Mouse (Mus musculus): ENCODE data around the gene Rabggtb. TPM values are rescaled to one million over a fixed set of nuclear protein-coding genes. Genes with fewer than 3 reads are reported as not detected.

The Rabggtb gene
- polyA plus RNA-seq, 1 experiment from 2014 or later, result 52.3 TPM

- H3K27ac ChIP-seq (replicated peaks; ENCODE audit: low read depth, low read length), result peak within 1 kb of the TSS; percentile 72
- no peaks in the 10 kb centered on the region for H3K27me3 ChIP-seq (ENCODE audit: control insufficient read depth, insufficient read depth, low read length)
- H3K4me2 ChIP-seq (ENCODE audit: low read length), result peak within 1 kb of the TSS; percentile 80
- no peaks in the 10 kb centered on the region for H3K36me3 ChIP-seq (ENCODE audit: control insufficient read depth, insufficient read depth, low read length)
- H3K4me1 ChIP-seq (ENCODE audit: control insufficient read depth, insufficient read depth, low read length), result 0 out of 2 replicates have a peak, but pooled peaks cover 18% of the 10 kb centered on the region
- WGBS, result under 1% methylated on average over 41 of the region's 41 CpGs
- no peaks in the 10 kb centered on the region for H3K9me3 ChIP-seq (ENCODE audit: control insufficient read depth, low read length)
- ATAC-seq (ENCODE audit: low FRiP score, low TSS enrichment) (peak; percentile 95), DNase-seq (peak; percentile 97)
- peak within 1 kb of the TSS; percentile 65 for H3K4me3 ChIP-seq (replicated peaks; ENCODE audit: low read depth, low read length)
- peak within 1 kb of the TSS; percentile 76 for H3K9ac ChIP-seq (replicated peaks; ENCODE audit: low read length)
Observed at GRCm38 (mm10) chr3:153944335-153944990, 31.7 kb upstream of the Rabggtb start, which contains the start of gene Acadm. Gene Acadm (minus strand): TSS chr3:153944632.

- Histone ChIP-seq H3K4me1 (ENCODE audit: control insufficient read depth, insufficient read depth, low read length) (0 out of 2 replicates have a peak, but pooled peaks cover 18% of the 10 kb centered on the region), H3K9me3 (ENCODE audit: control insufficient read depth, low read length) (no peaks in the 10 kb centered on the region), H3K27ac (replicated peaks; ENCODE audit: low read depth, low read length) (peak overlapping the region; percentile 72), H3K4me2 (ENCODE audit: low read length) (peak overlapping the region; percentile 80), H3K27me3 (ENCODE audit: control insufficient read depth, insufficient read depth, low read length) (no peaks in the 10 kb centered on the region), H3K4me3 (replicated peaks; ENCODE audit: low read depth, low read length) (peak overlapping the region; percentile 65), H3K36me3 (ENCODE audit: control insufficient read depth, insufficient read depth, low read length) (no peaks in the 10 kb centered on the region), H3K9ac (replicated peaks; ENCODE audit: low read length) (peak overlapping the region; percentile 76)
- ATAC-seq (ENCODE audit: low FRiP score, low TSS enrichment), result no peak; the same call in 1 of the 2 replicates
- WGBS, result under 1% methylated on average over 19 of the region's 19 CpGs
- DNase-seq, result no peak
Observed at GRCm38 (mm10) chr3:153943901-153944334, 31.1 kb upstream of the Rabggtb start.

- Histone ChIP-seq H3K9ac (replicated peaks; ENCODE audit: low read length) (no peak overlapping the region; the same call in 1 of the 2 replicates), H3K4me3 (replicated peaks; ENCODE audit: low read depth, low read length) (peak overlapping the region; percentile 65), H3K36me3 (ENCODE audit: control insufficient read depth, insufficient read depth, low read length) (0 out of 2 replicates have a peak, but pooled peaks cover 2% of the 10 kb centered on the region), H3K4me2 (ENCODE audit: low read length) (peak overlapping the region; percentile 80), H3K9me3 (ENCODE audit: control insufficient read depth, low read length) (no peaks in the 10 kb centered on the region), H3K27me3 (ENCODE audit: control insufficient read depth, insufficient read depth, low read length) (no peaks in the 10 kb centered on the region), H3K27ac (replicated peaks; ENCODE audit: low read depth, low read length) (no peak overlapping the region), H3K4me1 (ENCODE audit: control insufficient read depth, insufficient read depth, low read length) (0 out of 2 replicates have a peak, but pooled peaks cover 18% of the 10 kb centered on the region)
- DNase-seq (peak; percentile 70), ATAC-seq (ENCODE audit: low FRiP score, low TSS enrichment) (no peak)
- 30% methylated on average over 12 of the region's 12 CpGs for WGBS
Observed at GRCm38 (mm10) chr3:153943003-153943640, 30.3 kb upstream of the Rabggtb start.

DNA sequence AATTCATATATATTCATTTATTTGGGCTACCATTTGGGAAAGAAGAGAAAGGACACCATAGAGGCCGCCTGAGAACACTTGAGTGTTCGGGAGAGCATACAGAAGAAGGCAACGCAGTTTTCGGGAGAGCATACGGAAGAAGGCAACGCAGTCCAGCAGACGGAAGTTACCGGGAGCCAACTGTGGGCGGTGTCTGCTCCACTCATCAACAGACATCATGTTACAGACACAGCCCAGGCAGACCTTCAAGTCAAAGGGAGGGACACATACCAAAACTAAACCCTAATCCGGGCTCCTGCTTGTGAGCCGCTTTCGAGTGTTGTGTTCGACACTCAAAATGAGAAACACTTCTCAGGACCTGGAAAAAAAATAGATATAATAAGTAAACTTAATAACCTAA, 28.8 kb upstream of the Rabggtb start:
- H3K9me3 ChIP-seq (ENCODE audit: control insufficient read depth, low read length), result no peaks in the 10 kb centered on the region
- no peaks in the 10 kb centered on the region for H3K27me3 ChIP-seq (ENCODE audit: control insufficient read depth, insufficient read depth, low read length)
- no peak overlapping the region for H3K9ac ChIP-seq (replicated peaks; ENCODE audit: low read length)
- no peak for ATAC-seq (ENCODE audit: low FRiP score, low TSS enrichment)
- WGBS, result 95% methylated on average over 13 of the region's 13 CpGs
- no peak overlapping the region for H3K27ac ChIP-seq (replicated peaks; ENCODE audit: low read depth, low read length)
- H3K36me3 ChIP-seq (ENCODE audit: control insufficient read depth, insufficient read depth, low read length), result peaks cover 11% of the 10 kb centered on the region
- DNase-seq, result no peak
- H3K4me2 ChIP-seq (ENCODE audit: low read length), result no peak overlapping the region
- no peak overlapping the region for H3K4me3 ChIP-seq (replicated peaks; ENCODE audit: low read depth, low read length)
- 0 out of 2 replicates have a peak, but pooled peaks cover 18% of the 10 kb centered on the region for H3K4me1 ChIP-seq (ENCODE audit: control insufficient read depth, insufficient read depth, low read length)

GRCm38 (mm10) chr3:153940486-153940885, 27.7 kb upstream of the Rabggtb start:
- H3K4me3 ChIP-seq (replicated peaks; ENCODE audit: low read depth, low read length), result no peak overlapping the region
- no peak overlapping the region for H3K27ac ChIP-seq (replicated peaks; ENCODE audit: low read depth, low read length)
- H3K9me3 ChIP-seq (ENCODE audit: control insufficient read depth, low read length), result no peaks in the 10 kb centered on the region
- no peak for DNase-seq
- ATAC-seq (ENCODE audit: low FRiP score, low TSS enrichment), result no peak
- H3K4me1 ChIP-seq (ENCODE audit: control insufficient read depth, insufficient read depth, low read length), result 0 out of 2 replicates have a peak, but pooled peaks cover 18% of the 10 kb centered on the region
- no peak overlapping the region for H3K4me2 ChIP-seq (ENCODE audit: low read length)
- no peaks in the 10 kb centered on the region for H3K27me3 ChIP-seq (ENCODE audit: control insufficient read depth, insufficient read depth, low read length)
- H3K36me3 ChIP-seq (ENCODE audit: control insufficient read depth, insufficient read depth, low read length), result peaks cover 16% of the 10 kb centered on the region
- H3K9ac ChIP-seq (replicated peaks; ENCODE audit: low read length), result no peak overlapping the region
- WGBS, result 94% methylated on average over 9 of the region's 9 CpGs

DNA sequence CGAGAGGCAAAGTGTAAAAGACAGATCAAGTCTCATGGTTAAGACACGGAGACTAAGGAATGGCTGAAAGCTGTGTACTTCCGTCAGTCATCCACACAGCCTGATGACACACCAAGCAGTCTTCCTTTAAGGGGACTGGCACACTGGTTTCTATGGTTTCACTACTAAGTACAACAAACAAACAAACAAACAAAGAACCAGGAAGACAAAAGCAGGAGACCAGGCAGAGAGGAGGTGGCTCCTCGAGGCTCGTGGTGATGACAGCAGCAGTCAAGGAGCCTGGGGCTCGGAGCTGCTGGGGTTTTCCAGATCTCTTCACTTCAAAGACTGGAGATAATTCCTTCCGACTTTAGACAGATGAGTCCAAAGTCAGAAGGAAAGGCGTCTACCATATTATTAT, 27.2 kb upstream of the Rabggtb start:
- no peak for ATAC-seq (ENCODE audit: low FRiP score, low TSS enrichment)
- Histone ChIP-seq H3K36me3 (ENCODE audit: control insufficient read depth, insufficient read depth, low read length) (peaks cover 20% of the 10 kb centered on the region), H3K4me2 (ENCODE audit: low read length) (no peak overlapping the region), H3K27ac (replicated peaks; ENCODE audit: low read depth, low read length) (no peak overlapping the region), H3K4me3 (replicated peaks; ENCODE audit: low read depth, low read length) (no peak overlapping the region), H3K27me3 (ENCODE audit: control insufficient read depth, insufficient read depth, low read length) (no peaks in the 10 kb centered on the region), H3K9ac (replicated peaks; ENCODE audit: low read length) (no peak overlapping the region), H3K4me1 (ENCODE audit: control insufficient read depth, insufficient read depth, low read length) (0 out of 2 replicates have a peak, but pooled peaks cover 18% of the 10 kb centered on the region), H3K9me3 (ENCODE audit: control insufficient read depth, low read length) (no peaks in the 10 kb centered on the region)
- WGBS, result 82% methylated on average over 8 of the region's 8 CpGs
- DNase-seq, result no peak

DNA sequence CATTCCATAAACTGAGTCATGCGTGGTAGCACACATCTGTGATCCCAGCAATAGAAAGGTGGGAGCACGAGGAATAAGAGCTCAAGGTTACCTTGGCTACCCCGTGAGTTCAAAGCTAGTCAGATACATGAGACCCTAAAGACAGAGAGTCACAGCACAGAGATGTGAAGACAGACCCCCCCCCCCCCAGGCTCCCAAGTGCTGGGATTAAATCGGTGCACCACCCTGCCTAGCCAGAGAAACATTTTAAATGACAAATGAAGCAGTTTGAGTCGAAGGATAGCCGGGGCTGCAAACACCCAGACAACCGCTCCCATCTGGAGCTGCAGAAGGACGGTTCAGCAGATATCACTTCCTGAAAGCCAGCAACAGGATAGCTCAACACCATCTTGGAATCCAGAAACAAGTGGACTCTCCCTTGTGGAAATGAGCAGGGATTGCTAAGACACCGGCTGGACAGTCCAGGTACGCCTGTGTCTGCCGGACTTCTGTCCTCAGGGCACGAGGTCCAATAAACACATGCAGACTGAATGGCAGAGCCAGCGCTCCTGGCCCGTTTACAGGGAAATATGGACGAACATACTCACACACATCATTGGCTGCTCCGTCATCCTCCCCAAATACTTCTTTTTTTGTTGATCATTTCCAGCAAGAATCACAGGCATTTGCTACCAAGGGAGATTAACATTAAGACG, 24.5 kb upstream of the Rabggtb start:
- 94% methylated on average over 17 of the region's 17 CpGs for WGBS
- no peak overlapping the region for H3K4me3 ChIP-seq (replicated peaks; ENCODE audit: low read depth, low read length)
- no peaks in the 10 kb centered on the region for H3K27me3 ChIP-seq (ENCODE audit: control insufficient read depth, insufficient read depth, low read length)
- H3K27ac ChIP-seq (replicated peaks; ENCODE audit: low read depth, low read length), result no peak overlapping the region
- no peak overlapping the region for H3K4me2 ChIP-seq (ENCODE audit: low read length)
- no peak for DNase-seq
- peaks cover 44% of the 10 kb centered on the region for H3K36me3 ChIP-seq (ENCODE audit: control insufficient read depth, insufficient read depth, low read length)
- ATAC-seq (ENCODE audit: low FRiP score, low TSS enrichment), result no peak
- no peaks in the 10 kb centered on the region for H3K9me3 ChIP-seq (ENCODE audit: control insufficient read depth, low read length)
- H3K9ac ChIP-seq (replicated peaks; ENCODE audit: low read length), result no peak overlapping the region
- no peaks in the 10 kb centered on the region for H3K4me1 ChIP-seq (ENCODE audit: control insufficient read depth, insufficient read depth, low read length)

GRCm38 (mm10) chr3:153935878-153936277, 23.1 kb upstream of the Rabggtb start:
- WGBS, result 94% methylated on average over 9 of the region's 9 CpGs

More at GRCm38 (mm10) chr3:153935878-153936277, 23.1 kb upstream of the Rabggtb start:
- Histone ChIP-seq H3K36me3 (ENCODE audit: control insufficient read depth, insufficient read depth, low read length) (peaks cover 50% of the 10 kb centered on the region), H3K9ac (replicated peaks; ENCODE audit: low read length) (no peak overlapping the region), H3K9me3 (ENCODE audit: control insufficient read depth, low read length) (no peaks in the 10 kb centered on the region), H3K4me2 (ENCODE audit: low read length) (no peak overlapping the region), H3K4me1 (ENCODE audit: control insufficient read depth, insufficient read depth, low read length) (no peaks in the 10 kb centered on the region), H3K4me3 (replicated peaks; ENCODE audit: low read depth, low read length) (no peak overlapping the region), H3K27ac (replicated peaks; ENCODE audit: low read depth, low read length) (no peak overlapping the region), H3K27me3 (ENCODE audit: control insufficient read depth, insufficient read depth, low read length) (no peaks in the 10 kb centered on the region)
- ATAC-seq (ENCODE audit: low FRiP score, low TSS enrichment) (no peak), DNase-seq (no peak)

All from midbrain, embryonic 14.5 days (tissue).